Mouse (Mus musculus): Measurements from ENCODE around the gene Trim8.

- TF ChIP-seq CTCF (IDR thresholded peaks at IDR 0.05) (no peak), POLR2A (IDR thresholded peaks at IDR 0.05; ENCODE audit: insufficient read depth, low read depth, low read length) (no peak), EP300 (IDR thresholded peaks at IDR 0.05; ENCODE audit: insufficient read depth, low read depth, low read length) (no peak)
These were observed 38.9 kb upstream of the Trim8 start for GRCm38 (mm10) chr19:46462574-46462973.
